Mouse (Mus musculus): Measurements from ENCODE around the gene Tnnt1. TPM values are rescaled to one million over a fixed set of nuclear protein-coding genes. Genes with fewer than 3 reads are reported as not detected.
A peak's percentile ranks its signal among the peaks of the same experiment; 100 is the strongest.
"Not testable (repeated sequence)": the region's sequence is repeated elsewhere in the genome, so short reads cannot be mapped to it uniquely, and the experiment has no call there.

Tnnt1 gene
- polyA plus RNA-seq, 1 experiment from 2014 or later: 72.7 TPM

DNA sequence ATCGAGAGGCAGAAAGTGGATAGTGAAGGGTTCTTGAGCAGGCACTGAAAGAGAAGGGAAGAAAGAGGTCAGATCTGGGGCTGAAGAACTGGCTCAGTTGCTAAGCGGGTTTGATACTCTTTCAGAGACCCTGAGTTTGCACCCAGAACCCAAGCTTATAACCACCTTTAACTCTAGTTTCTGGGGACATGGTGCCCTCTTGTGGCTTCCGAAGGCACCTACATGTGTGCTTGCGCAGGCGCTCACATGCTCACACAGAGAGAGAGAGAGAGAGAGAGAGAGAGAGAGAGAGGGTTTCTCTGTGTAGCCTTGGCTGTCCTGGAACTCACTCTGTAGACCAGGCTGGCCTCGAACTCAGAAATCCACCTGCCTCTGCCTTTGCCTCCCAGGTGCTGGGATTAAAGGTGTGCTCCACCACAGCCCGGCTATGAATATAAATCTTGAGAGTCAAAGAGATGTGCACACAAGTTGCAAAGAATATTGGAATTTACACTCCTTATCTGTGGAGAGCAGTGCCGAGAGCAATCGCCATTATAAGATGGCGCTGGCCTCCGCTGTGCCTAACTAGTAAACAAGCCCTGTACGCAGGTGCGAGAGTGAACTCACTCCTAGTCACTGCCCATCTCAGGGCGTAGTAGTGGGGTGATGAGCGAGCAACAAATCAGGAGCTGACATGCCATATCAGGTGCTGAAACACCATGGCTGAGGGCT lies 8.2 kb upstream of the Tnnt1 start, which contains the start of gene Tnni3:
Gene Tnni3 (minus strand): TSS at position 18 of the 711 bp plus-strand sequence.
- not testable (repeated sequence) for H3K27ac ChIP-seq (ENCODE audit: low read depth, low read length); H3K4me2 ChIP-seq (ENCODE audit: low read depth); H3K9ac ChIP-seq (ENCODE audit: low read length); H3K9me3 ChIP-seq (ENCODE audit: control insufficient read depth, low read length); H3K4me3 ChIP-seq (ENCODE audit: low read depth, low read length); H3K36me3 ChIP-seq (ENCODE audit: control insufficient read depth, insufficient read depth, low read length); H3K4me1 ChIP-seq (ENCODE audit: control insufficient read depth, insufficient read depth, low read length); H3K27me3 ChIP-seq (ENCODE audit: control insufficient read depth, insufficient read depth, low read length)
- DNase-seq (ENCODE audit: low spot score): peak; percentile 76
- 0 out of 2 replicates have a peak, but pooled peaks have one; percentile 17 for ATAC-seq (ENCODE audit: insufficient read depth, low FRiP score, low TSS enrichment)
- 69% methylated on average over 15 of the region's 15 CpGs for WGBS

DNA sequence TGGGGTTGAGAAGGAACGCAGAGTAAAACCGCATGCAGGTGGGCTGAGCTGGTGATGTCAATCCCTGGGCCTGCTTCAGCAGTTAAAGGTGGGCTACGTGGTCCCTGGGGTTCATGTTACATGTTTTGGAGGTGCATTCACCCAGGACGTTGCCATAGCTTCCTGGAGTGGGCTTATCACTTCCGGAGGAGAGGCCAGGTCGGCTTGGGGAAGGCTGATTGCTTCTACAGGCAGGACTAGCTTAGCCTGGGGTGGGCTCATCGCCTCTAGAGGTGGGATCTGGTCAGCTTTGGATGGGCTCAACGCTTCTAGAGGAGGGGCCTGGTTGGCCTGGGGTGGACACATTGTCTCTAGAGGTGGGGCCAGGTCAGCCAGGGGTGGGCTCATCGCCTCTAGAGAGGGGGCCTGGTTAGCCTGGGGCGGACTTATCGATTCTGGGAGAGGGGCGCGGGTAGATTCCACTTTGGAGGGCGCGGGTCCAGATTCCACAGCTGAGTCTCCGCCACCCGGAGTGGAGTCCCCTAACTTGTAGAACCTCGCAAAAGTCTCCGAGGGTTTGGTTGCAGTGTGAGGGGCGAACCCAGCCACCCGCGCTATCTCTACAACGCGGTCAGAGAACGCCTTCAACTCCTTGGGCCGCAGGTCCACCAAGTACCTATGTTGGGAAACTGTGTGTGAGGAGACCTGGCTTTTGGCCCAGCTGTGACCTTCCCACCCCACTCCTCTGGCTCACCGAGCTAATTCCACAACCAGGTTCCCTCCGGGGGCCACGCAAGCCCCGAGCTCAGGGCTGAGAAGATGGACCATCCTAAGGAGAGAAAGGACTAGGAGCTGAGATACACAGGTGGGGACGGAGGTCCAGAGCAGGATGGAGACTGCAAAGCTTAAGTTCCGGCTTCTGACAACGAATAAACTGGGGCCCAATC lies 7.3 kb upstream of the Tnnt1 start:
- no peak overlapping the region for H3K4me3 ChIP-seq (ENCODE audit: low read depth, low read length)
- no peaks in the 10 kb centered on the region for H3K36me3 ChIP-seq (ENCODE audit: control insufficient read depth, insufficient read depth, low read length)
- H3K4me1 ChIP-seq (ENCODE audit: control insufficient read depth, insufficient read depth, low read length): no peaks in the 10 kb centered on the region
- no peaks in the 10 kb centered on the region for H3K9me3 ChIP-seq (ENCODE audit: control insufficient read depth, low read length)
- DNase-seq (ENCODE audit: low spot score) (peak; percentile 6), ATAC-seq (ENCODE audit: insufficient read depth, low FRiP score, low TSS enrichment) (no peak)
- H3K27ac ChIP-seq (ENCODE audit: low read depth, low read length): no peak overlapping the region
- H3K4me2 ChIP-seq (ENCODE audit: low read depth): no peak overlapping the region
- no peak overlapping the region for H3K9ac ChIP-seq (ENCODE audit: low read length)
- WGBS: 89% methylated on average over 33 of the region's 33 CpGs
- 0 out of 2 replicates have a peak, but pooled peaks cover 3% of the 10 kb centered on the region for H3K27me3 ChIP-seq (ENCODE audit: control insufficient read depth, insufficient read depth, low read length)

- 89% methylated on average over 6 of the region's 6 CpGs for WGBS
- DNase-seq (ENCODE audit: low spot score) (no peak), ATAC-seq (ENCODE audit: insufficient read depth, low FRiP score, low TSS enrichment) (no peak)
- H3K9ac ChIP-seq (ENCODE audit: low read length): no peak overlapping the region
- H3K4me3 ChIP-seq (ENCODE audit: low read depth, low read length): no peak overlapping the region
- 0 out of 2 replicates have a peak, but pooled peaks cover 1% of the 10 kb centered on the region for H3K27me3 ChIP-seq (ENCODE audit: control insufficient read depth, insufficient read depth, low read length)
- no peak overlapping the region for H3K27ac ChIP-seq (ENCODE audit: low read depth, low read length)
- no peak overlapping the region for H3K4me2 ChIP-seq (ENCODE audit: low read depth)
- H3K9me3 ChIP-seq (ENCODE audit: control insufficient read depth, low read length): no peaks in the 10 kb centered on the region
- H3K4me1 ChIP-seq (ENCODE audit: control insufficient read depth, insufficient read depth, low read length): no peaks in the 10 kb centered on the region
- H3K36me3 ChIP-seq (ENCODE audit: control insufficient read depth, insufficient read depth, low read length): no peaks in the 10 kb centered on the region
Measured at GRCm38 (mm10) chr7:4522292-4522691, 6.1 kb upstream of the Tnnt1 start.

GRCm38 (mm10) chr7:4521231-4522003 lies 5.2 kb upstream of the Tnnt1 start:
- no peak for ATAC-seq (ENCODE audit: insufficient read depth, low FRiP score, low TSS enrichment)
- whole genome bisulfite sequencing: 32% methylated on average over 32 of the region's 32 CpGs
- Histone ChIP-seq H3K4me2 (ENCODE audit: low read depth) (peak overlapping the region; percentile 40), H3K9me3 (ENCODE audit: control insufficient read depth, low read length) (no peaks in the 10 kb centered on the region), H3K4me1 (ENCODE audit: control insufficient read depth, insufficient read depth, low read length) (no peaks in the 10 kb centered on the region), H3K27ac (ENCODE audit: low read depth, low read length) (no peak overlapping the region), H3K27me3 (ENCODE audit: control insufficient read depth, insufficient read depth, low read length) (no peaks in the 10 kb centered on the region), H3K36me3 (ENCODE audit: control insufficient read depth, insufficient read depth, low read length) (no peaks in the 10 kb centered on the region), H3K9ac (ENCODE audit: low read length) (no peak overlapping the region), H3K4me3 (ENCODE audit: low read depth, low read length) (peak overlapping the region; percentile 18; the same call in 1 of the 2 replicates)
- peak; percentile 46 for DNase-seq (ENCODE audit: low spot score)

- WGBS: 78% methylated on average over 1 of the region's 1 CpGs
Measured at GRCm38 (mm10) chr7:4518487-4518886, 2.3 kb upstream of the Tnnt1 start.

GRCm38 (mm10) chr7:4515853-4516252 lies 329 bp downstream of the Tnnt1 start:
- ATAC-seq (ENCODE audit: insufficient read depth, low FRiP score, low TSS enrichment): peak; percentile 25; the same call in 1 of the 2 replicates

More at GRCm38 (mm10) chr7:4518487-4518886, 2.3 kb upstream of the Tnnt1 start:
- H3K27ac ChIP-seq (ENCODE audit: low read depth, low read length): no peak overlapping the region
- H3K9ac ChIP-seq (ENCODE audit: low read length): no peak overlapping the region
- DNase-seq (ENCODE audit: low spot score) (no peak), ATAC-seq (ENCODE audit: insufficient read depth, low FRiP score, low TSS enrichment) (no peak)
- H3K4me2 ChIP-seq (ENCODE audit: low read depth): no peak overlapping the region
- H3K4me3 ChIP-seq (ENCODE audit: low read depth, low read length): no peak overlapping the region
- H3K36me3 ChIP-seq (ENCODE audit: control insufficient read depth, insufficient read depth, low read length): no peaks in the 10 kb centered on the region
- no peaks in the 10 kb centered on the region for H3K27me3 ChIP-seq (ENCODE audit: control insufficient read depth, insufficient read depth, low read length)
- no peaks in the 10 kb centered on the region for H3K4me1 ChIP-seq (ENCODE audit: control insufficient read depth, insufficient read depth, low read length)
- H3K9me3 ChIP-seq (ENCODE audit: control insufficient read depth, low read length): no peaks in the 10 kb centered on the region

GRCm38 (mm10) chr7:4513829-4514712 lies 2.1 kb downstream of the Tnnt1 start:
- no peaks in the 10 kb centered on the region for H3K36me3 ChIP-seq (ENCODE audit: control insufficient read depth, insufficient read depth, low read length)
- no peaks in the 10 kb centered on the region for H3K9me3 ChIP-seq (ENCODE audit: control insufficient read depth, low read length)
- DNase-seq (ENCODE audit: low spot score) (peak; percentile 2), ATAC-seq (ENCODE audit: insufficient read depth, low FRiP score, low TSS enrichment) (no peak)
- H3K4me3 ChIP-seq (ENCODE audit: low read depth, low read length): no peak overlapping the region
- H3K27me3 ChIP-seq (ENCODE audit: control insufficient read depth, insufficient read depth, low read length): no peaks in the 10 kb centered on the region
- no peak overlapping the region for H3K27ac ChIP-seq (ENCODE audit: low read depth, low read length)
- H3K4me2 ChIP-seq (ENCODE audit: low read depth): no peak overlapping the region
- 67% methylated on average over 6 of the region's 6 CpGs for WGBS
- no peak overlapping the region for H3K9ac ChIP-seq (ENCODE audit: low read length)
- H3K4me1 ChIP-seq (ENCODE audit: control insufficient read depth, insufficient read depth, low read length): no peaks in the 10 kb centered on the region

More at GRCm38 (mm10) chr7:4515853-4516252, 329 bp downstream of the Tnnt1 start:
- Histone ChIP-seq H3K9me3 (ENCODE audit: control insufficient read depth, low read length) (no peaks in the 10 kb centered on the region), H3K9ac (ENCODE audit: low read length) (no peak overlapping the region), H3K36me3 (ENCODE audit: control insufficient read depth, insufficient read depth, low read length) (no peaks in the 10 kb centered on the region), H3K4me1 (ENCODE audit: control insufficient read depth, insufficient read depth, low read length) (no peaks in the 10 kb centered on the region), H3K4me2 (ENCODE audit: low read depth) (no peak overlapping the region), H3K4me3 (ENCODE audit: low read depth, low read length) (no peak overlapping the region), H3K27ac (ENCODE audit: low read depth, low read length) (no peak overlapping the region), H3K27me3 (ENCODE audit: control insufficient read depth, insufficient read depth, low read length) (no peaks in the 10 kb centered on the region)
- WGBS: 52% methylated on average over 6 of the region's 6 CpGs
- no peak for DNase-seq (ENCODE audit: low spot score)
